Mouse (Mus musculus) adrenal gland (tissue): ENCODE results near the gene Pllp.

ENCODE experiments used
- intact Hi-C: fragments of 180-260 bp; cut with DNase I; formaldehyde crosslinking; loops from one replicate; pipeline ENCODE4 v1.15.1; 2025
- long read RNA-seq, 2 experiments: library from polyadenylated mRNA; unstranded; transcript quantifications; one replicate each; pipeline ENCODE4 v2.0.0; 2020; ENCODE audit warnings: borderline replicate concordance in 1 of 2; ENCODE audit not compliant: insufficient replicate concordance in 1 of 2

Pllp gene
- long read RNA-seq, experiment 1, result 0 reads
- long read RNA-seq, experiment 2, result 0 reads

DNA sequence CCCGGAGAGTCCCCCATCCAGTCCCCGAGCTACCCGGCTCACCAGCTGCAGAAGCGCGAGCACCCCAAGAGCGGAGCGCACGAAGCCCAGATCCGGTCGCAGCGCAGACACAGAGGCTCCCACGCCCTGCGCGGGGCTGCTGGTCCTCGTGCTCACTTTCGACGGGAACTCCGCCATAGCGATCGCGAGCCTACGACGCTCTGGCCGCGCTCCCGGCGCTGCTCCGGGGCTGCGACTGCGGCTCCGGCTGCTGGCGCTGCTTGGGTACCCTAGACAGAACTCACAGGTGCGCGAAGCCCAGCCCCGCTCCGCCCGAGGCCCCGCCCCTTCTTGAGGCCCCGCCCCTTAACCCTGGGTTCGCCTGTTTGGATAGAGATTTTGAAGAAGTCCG lies at the start of gene Pllp:
TSS of gene Pllp (minus strand) at position 285 of the 391 bp plus-strand sequence.
- intact Hi-C loops, result no loop called here

DNA sequence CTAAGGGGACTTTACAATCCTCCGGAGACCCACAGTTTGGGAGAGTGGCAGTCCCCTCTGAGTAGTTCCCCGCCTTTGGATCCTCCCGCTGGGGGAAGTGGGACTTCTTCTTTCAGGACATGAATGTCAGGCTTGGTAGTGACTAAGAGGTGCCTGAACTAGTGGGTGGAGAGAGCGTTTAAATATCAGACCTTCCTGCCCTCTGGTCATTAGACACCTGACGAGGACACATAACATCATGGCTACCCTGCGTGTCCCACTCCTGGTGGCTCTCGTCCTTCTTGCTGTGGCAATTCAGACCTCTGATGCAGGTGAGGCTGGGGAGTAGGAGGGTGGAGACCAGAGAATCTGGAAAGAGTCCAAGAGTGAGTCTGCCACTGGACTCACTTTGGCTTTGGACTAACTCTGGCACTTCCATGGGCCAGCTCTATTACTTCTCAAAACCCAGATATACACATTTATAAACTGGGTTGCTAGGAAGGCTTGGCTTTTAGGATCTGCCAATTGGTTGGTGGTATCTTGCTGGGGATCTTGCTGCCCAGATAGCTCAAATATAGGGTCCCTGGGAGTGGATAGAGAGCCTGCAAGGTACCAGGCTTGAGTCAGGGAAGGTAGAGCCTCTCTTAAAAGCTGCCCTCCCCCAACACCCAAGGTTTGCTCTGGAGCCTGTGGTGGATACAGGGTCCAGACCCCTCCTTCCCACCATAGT lies 49.6 kb upstream of the Pllp start, which contains the start of gene Ccl22:
TSS of gene Ccl22 (plus strand) at position 115 of the 709 bp plus-strand sequence.
- intact Hi-C loops, result no loop called here

DNA sequence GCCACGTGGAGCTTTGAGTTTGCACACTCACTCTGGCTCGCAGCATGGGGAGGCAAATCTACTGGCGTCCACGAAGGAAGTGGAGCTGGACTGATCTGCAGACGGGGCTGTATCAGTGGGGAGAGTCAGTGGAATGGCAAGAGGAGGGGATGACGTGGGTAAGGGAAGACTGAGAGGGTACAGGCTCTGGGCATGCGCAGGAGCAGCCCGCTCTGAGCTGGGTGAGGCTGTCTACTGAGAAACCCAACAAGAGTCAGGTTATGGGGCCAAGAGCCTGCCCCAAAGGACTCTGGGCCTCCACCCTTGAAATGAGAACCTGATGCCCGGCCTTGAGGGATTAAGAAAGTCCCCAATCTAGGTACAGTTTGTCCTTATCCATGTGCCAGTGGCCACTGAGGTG lies 48.9 kb upstream of the Pllp start:
- intact Hi-C loops, result no loop called here

DNA sequence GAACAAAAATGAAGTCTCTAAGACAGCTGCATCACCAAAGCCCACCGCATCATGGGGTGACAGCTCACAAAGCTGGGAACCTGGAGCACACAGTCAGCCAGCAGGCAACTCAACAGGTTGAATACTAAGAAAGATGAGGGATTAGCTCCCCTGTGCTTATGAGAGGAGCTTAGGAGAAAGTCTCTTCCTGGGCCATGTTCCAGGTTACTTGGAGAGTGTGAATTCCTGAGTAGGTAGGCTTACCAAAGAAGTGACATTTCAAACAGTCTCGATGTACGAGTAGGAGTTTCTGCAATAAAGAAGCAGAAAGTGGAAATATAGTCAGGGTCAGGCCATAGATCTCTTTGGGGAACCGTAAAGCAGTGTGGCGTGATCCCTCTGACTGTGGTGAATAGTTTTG lies 48.4 kb upstream of the Pllp start:
- intact Hi-C loops, result no loop called here

DNA sequence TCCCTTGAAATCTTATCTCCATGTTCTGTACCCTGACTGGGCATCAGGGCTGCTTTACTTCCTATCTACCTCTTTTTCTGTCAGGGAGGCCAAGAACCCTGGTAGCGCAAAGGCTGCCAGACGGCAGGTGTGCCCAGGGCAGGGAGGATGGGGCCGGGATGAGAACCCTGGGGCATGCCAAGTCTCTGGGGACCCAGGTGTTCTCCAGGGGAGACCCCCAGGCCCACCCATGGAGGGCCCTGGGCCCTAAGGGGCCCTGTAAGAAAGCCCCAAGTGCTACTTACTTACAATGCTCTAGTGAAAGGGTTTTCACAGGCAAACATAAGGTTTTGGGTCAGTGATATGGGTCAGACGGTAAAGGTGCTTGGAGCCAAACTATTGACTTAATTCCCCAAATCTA lies 45.6 kb upstream of the Pllp start:
- intact Hi-C loops, result no loop called here

DNA sequence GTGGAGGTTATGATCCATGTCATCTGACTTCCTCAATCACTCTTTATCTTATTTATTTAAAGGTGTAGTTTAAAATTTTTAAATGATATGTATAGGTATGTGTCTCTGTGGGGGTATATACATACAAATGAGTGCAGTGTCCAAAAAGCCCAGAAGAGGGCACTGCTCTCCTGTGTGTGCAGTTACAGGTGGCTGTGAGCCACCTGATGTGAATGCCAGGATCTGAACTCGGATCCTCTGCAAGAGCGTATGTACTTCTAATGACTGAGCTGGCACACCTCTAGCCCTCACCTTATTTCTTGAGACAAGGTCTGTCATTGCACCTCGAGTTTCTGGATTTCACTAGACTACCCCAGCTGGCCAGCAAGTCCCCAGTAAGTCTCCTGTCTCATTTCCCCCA lies 44.5 kb upstream of the Pllp start:
- intact Hi-C loops, result no loop called here

DNA sequence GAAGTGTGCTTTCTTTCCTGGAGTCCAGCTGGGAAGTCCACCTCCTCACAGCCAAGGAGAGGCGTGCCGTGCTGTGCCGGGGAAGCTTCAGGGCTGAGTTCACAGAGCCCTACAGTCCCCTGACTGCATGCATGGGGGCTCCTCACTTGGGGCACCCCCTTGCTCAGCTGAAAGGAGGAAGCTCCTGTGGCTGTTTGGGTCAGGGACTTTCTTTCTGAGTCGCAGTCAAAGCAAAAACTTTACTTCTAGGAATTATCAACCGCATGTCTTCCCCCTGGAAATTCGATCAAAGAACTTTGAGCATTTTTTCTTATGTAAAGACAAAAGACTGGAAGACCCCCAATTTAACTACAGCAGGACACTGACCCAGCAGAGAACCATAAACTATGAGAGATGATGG lies 43.8 kb upstream of the Pllp start:
- intact Hi-C loops, result no loop called here

DNA sequence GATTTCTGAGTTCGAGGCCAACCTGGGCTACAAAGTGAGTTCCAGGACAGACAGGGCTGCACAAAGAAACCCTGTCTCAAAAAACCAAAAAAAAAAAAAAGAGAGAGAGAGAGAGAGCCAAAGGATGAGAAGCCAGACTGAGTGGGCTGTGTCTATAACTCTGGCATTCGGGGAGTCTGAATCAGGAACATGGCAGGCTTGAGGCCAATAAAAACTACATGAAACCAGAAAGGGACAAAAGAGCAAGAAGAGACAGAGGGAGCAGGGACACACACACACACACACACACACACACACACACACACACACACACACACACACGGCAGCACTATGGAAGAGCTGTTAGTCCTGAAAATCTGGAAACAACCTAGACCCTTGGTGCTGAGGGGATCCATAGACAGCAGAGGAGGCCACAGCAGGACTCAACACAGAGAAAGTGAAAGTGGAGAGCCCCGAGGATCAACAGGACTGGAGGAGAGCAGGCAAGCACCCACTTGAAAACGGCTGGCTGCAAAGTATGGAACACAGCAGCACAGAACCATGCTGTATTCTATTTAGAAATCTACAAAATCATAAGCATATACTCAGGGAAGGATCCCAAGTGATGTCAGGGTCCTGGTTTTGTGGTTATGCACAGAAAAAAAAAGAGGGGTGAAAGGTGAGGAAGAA lies 39.5 kb upstream of the Pllp start:
- intact Hi-C loops, result no loop called here

DNA sequence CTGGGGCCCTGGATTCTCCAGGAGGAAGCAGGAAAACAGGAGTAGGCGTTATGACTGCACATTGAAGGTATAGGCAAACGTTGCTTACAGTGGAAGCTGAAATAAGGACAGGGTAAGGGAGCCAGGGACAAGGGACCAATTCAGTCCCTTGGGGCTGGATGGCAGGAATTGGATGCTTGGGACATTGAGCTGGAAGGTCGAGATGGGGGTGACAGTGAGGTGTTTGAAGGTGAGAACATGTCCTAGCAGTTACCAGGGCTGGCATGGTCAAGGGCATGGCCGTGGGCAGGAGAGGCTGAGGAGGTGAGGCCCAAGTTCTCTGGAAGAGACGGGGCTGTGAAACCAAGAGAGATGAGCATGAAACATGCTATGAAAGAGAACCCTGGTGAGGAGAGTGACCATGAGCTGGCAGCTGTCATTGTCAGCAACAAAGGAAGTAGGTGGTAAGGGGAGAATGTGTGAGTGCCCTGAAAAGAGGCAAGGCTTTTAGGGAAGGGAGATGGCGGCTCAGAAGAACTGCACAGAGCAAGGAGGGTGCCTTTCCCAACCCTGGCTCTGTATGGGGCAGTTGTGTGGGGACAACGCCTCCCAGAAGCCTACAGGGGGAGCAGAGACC lies 38.8 kb upstream of the Pllp start:
- intact Hi-C loops, result no loop called here

DNA sequence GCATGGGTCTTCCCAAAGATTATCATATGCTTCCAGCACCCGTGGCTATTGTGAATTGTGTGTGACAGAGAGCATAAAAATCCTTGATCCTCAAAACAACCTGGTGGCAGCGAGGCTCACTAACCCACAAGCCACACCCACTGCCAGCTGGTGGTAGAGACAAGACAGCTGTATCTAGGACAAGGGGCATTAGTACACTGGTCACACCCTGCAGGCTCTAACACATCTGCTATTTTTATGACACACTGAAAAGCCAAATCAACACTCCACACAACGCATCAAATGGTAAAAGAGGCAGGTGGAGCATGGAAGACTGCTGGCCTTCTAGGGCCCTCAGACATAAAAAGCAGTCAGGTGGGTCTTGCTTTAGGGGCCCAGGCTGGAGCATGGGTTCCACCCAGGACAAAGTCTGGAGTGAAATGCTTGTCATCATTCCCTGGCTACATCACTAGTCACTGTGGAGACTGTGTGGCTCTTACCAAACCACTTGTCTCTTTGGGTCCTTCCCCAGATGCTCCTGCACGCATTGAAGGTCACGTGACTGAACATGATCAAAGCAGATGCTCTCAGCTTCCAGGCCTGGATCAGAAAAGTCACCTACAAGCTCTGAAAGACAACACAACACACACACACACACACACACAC lies 37.9 kb upstream of the Pllp start:
- intact Hi-C loops, result no loop called here

DNA sequence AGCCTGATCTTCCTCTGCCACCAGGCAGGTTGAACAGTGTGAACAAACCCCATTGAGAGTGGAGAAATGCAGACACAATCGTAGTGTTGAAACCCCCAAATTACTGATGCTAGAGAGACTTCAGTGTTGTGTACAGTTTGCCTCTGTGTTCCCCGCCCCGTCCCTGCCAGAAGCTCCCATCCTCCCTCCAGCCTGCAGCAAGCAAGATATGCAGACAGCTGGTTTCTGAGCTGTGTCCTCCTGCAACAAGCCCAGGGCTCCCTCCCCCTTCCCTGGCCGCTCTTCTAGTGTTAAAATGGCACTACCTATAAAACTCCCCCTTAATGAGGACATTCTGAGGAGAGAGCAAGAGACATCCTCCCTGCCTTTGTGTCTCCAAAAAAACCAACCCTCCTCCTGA lies 33.2 kb upstream of the Pllp start:
- intact Hi-C loops, result no loop called here

DNA sequence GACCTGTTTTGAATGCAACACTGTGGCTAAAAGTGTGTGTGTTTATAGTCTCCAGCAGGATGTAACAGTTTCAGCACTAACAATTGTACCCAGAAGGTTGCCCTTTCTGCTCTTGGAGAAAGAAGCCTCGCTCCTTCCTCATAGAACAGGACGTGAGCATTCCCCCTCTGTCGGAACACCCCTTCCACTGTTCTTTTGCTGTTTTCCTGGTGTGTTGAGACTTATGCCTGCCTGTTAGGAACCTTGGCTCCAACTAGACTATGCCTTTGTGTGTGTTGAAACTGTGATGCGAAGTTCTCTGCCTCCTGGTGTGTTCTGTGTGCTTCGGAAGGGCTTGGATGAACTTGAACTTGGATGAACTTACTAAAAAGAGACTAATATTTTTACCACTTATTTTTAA lies 29.9 kb upstream of the Pllp start:
- intact Hi-C loops, result no loop called here

DNA sequence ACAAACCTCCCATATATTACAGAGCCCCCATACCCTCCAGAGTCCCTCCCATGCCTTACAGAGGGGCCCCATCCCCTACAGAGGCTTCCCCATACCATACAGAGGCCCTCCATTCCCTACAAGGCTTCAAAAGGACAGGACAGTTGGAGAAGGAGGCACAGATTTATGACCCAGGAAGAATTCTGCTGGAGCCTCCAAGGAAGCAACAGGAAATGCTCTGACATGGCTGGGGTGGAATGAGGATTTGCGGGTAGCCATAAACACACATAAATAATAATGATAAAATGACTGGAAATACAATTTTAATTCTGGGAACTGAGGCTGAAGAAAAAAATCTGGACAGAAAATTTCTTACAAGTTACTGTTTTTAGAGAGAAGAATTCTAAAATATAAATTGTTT lies 20.8 kb upstream of the Pllp start:
- intact Hi-C loops, result no loop called here

DNA sequence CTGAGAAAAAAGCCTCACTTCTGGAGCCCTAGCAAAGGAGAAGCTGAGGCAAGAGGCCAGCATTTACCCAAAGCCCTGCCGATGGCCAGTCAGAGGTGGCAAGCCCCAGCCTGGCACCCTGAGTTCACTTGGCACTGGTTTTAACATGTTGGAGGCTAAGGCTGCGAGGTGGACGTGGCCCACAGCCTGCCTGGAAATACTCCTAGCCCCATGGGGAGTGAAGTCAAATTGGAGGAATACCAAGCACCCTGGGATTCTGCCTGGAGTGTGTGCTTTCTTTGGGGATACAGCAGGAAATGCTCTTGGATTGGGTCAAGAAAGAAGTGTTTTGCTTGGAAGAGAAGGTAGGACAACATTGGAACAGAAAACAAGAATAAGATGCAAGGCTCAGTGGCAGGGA lies 19.8 kb upstream of the Pllp start:
- intact Hi-C loops, result no loop called here

DNA sequence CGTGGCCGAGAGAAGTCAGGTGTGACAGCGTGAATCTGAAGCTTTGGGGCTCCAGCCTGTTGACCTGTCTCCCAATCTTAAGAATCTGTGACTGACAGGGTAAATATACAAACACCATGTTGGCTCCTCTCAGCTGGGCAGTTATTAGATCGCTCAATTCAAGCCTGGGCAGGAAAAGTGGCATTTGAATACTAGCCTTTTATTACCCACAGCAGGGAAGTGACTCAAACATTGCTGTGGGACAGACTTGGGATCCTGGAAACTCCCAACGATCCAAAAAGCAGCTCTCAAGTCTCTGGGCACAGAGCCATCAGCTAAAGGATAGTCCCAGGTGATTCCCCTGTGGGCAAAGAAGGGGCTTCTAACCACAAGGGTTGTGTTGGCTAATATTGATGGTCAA lies 18.5 kb upstream of the Pllp start:
- intact Hi-C loops, result no loop called here

DNA sequence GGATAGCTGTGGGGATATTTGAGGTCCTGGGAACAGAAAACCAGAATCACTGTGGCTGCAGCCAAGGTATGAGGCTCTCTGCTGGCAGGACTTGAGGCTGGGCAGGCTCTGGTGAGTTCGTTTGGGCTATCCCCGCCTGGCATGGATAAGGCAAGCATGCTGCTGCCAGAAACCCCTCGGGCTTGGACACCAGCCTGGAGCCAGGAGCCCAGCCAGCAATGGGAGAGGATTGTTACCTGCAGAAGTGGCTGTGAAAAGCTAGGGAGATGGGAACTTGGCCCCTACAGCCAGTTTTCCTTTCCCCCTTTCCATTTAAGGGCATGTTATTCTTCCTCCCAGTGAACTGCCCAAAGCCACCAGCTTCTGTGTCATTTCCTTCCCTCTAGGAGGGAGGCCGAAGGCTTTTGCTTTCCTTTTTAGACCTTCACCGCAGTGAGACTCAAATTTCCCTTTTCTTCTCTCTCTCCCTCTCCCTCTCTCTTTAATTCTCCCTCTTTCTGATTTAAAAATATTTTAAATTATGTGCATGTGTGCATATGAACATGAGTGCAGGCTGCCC lies 15.2 kb upstream of the Pllp start:
- intact Hi-C loops, result no loop called here

DNA sequence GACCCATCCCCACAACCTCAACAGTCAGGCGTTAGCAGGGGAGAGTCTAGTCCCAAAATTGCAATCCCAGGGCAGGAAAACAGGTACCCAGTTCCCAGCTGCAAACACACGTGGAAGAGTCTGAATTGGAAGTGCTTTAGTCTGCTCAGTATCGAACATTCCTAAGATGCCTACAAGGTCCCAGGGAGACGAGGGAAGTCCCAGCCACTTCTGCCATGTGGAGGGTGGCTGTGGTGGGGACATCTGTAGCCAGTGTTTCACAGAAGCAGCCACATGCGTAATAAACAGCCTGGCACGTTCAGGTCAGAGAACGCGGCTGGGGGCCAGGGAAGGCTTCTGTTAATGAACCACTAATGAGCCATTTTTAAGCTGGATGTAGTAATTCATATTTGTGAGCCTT lies 14.3 kb upstream of the Pllp start:
- intact Hi-C loops, result no loop called here

DNA sequence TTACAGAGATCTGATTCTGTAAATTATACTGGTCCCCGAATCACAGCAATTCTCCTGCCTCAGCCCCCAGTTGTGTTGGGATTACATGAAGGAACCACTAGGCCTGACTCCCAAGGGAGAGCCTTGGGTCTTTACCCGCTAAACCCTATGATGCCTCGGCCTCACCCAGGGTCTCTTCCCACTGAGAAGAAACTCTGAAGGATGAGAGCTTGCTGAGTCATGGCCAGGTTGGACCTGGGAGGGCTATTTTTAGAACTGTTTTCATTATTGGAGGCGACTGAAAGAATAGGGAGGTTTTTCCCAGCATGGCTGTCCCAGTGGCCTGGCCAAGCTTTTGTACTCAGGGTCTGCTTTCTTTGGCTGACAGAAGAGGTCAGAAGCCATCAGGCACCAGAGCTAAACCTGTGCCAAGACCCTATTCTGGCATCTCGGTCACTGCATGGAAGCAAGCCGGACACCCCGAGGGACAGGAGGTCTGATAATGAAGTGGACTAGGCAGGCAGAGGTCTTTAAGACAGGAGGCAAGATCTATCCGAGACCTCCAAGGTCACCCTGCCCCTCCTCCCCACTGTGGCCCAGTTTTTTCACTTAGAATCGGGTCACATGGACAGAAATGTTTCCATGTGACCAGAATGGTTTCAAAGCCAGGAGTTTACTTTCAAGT lies 10.8 kb upstream of the Pllp start:
- intact Hi-C loops, result loop anchor here (5.0 kb wide), 2 partner anchors 65 to 205 kb away; partner anchors contain the start of gene Cx3cl1

DNA sequence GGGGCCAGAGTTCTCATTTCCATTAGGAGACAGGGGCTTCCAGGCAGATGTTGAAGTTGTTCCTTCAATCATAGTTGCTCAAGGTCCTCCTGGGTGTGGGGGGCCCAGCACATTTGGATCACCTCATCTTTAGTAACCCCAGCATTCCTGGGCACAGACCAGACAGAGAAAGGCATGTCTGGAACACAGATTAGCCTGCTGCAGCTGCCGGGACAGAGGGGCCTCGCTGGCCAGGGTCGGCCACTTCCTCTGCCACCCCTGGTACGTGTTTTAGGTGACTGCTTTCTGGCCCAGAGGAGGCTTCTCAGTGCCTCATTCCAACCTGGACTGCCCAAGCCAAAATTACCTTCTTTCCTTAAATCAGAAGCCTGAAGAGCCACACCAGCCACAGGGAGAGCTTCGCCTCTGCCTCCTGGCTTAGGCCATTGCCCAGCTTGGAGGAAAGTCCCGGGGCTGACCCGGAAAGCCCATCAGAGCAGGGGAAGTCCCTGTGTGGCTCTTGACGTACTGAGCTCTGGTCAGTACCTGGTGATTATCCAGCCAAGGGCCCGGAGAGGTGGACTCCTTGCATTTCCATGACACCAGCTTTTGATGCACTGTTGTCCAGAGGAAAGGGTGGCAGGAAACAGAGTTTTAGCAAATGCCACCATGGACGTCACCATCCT lies 9.6 kb upstream of the Pllp start:
- intact Hi-C loops, result loop anchor here (5.0 kb wide), 2 partner anchors 67 to 207 kb away; partner anchors contain the start of gene Cx3cl1

DNA sequence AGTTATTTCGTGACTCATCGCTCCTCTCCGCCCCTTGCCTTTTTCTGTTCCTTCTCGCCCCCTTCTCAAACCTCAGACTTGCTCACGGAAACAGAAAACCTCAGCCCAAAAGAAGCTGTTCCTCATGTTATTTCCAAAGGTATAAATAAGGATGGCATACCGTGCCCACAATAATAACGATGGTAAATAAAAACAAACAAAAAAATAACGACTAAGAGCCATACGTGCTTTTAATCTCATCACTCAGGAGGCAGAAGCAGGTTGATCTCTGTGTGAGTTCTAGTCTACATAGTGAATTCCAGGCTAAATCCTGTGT lies 8.5 kb upstream of the Pllp start:
- intact Hi-C loops, result loop anchor here (1.0 to 5.0 kb wide), 4 partner anchors 102 to 212 kb away; partner anchors contain the start of genes Fam192a and Rspry1
